Mouse (Mus musculus): ENCODE measurements around the gene Slc22a15. TPM values are rescaled to one million over a fixed set of nuclear protein-coding genes. Genes with fewer than 3 reads are reported as not detected.

Gene Slc22a15
- total RNA-seq, 1 experiment, result 0.76 TPM

- no peak for TF ChIP-seq CHD2 (IDR thresholded peaks at IDR 0.05; ENCODE audit: low read depth, low read length)
- TF ChIP-seq ZNF384 (IDR thresholded peaks at IDR 0.05; ENCODE audit: low read depth, low read length), result no peak
- TF ChIP-seq MAFK (IDR thresholded peaks at IDR 0.05; ENCODE audit: insufficient read depth, low read depth, low read length), result no peak
- TF ChIP-seq ZC3H11A (IDR thresholded peaks at IDR 0.05; ENCODE audit: borderline replicate concordance, low read depth, low read length), result no peak
- TF ChIP-seq HCFC1 (IDR thresholded peaks at IDR 0.05; ENCODE audit: borderline replicate concordance, insufficient read depth, low read length), result no peak
- H3K4me3 ChIP-seq (ENCODE audit: insufficient read depth in 1 of 2, low read depth in 1 of 2, low read length in 2 of 2, poor library complexity in 1 of 2, severe bottlenecking in 1 of 2), result no peak overlapping the region
- in situ Hi-C loops (cut with MboI; ENCODE audit: low sequenced_read_pairs in 2 of 2, unreplicated experiment in 2 of 2), result no loop called here
- no peaks in the 10 kb centered on the region for H3K9me3 ChIP-seq (ENCODE audit: control insufficient read depth, insufficient read depth, low read depth, low read length)
- no peaks in the 10 kb centered on the region for H3K4me1 ChIP-seq (ENCODE audit: control insufficient read depth in 2 of 2, insufficient read depth in 2 of 2, low read length in 2 of 2, poor library complexity in 1 of 2)
- DNase-seq (ENCODE audit: low read depth, low spot score), result no peak
- no peaks in the 10 kb centered on the region for H3K36me3 ChIP-seq (ENCODE audit: control insufficient read depth, insufficient read depth, low read length, poor library complexity, severe bottlenecking)
- no peak overlapping the region for H3K9ac ChIP-seq (ENCODE audit: insufficient read depth, low read depth, low read length, poor library complexity, severe bottlenecking)
- H3K27ac ChIP-seq (ENCODE audit: insufficient read depth, low read depth, low read length, poor library complexity, severe bottlenecking), result no peak overlapping the region
Measured at GRCm38 (mm10) chr3:101873061-101873675, 51.1 kb downstream of the Slc22a15 start.

- H3K36me3 ChIP-seq (ENCODE audit: control insufficient read depth, insufficient read depth, low read length, poor library complexity, severe bottlenecking), result no peaks in the 10 kb centered on the region
- no peaks in the 10 kb centered on the region for H3K9me3 ChIP-seq (ENCODE audit: control insufficient read depth, insufficient read depth, low read depth, low read length)
- H3K9ac ChIP-seq (ENCODE audit: insufficient read depth, low read depth, low read length, poor library complexity, severe bottlenecking), result no peak overlapping the region
- TF ChIP-seq HCFC1 (IDR thresholded peaks at IDR 0.05; ENCODE audit: borderline replicate concordance, insufficient read depth, low read length) (no peak), ZNF384 (IDR thresholded peaks at IDR 0.05; ENCODE audit: low read depth, low read length) (no peak), ZC3H11A (IDR thresholded peaks at IDR 0.05; ENCODE audit: borderline replicate concordance, low read depth, low read length) (no peak), CHD2 (IDR thresholded peaks at IDR 0.05; ENCODE audit: low read depth, low read length) (no peak), MAFK (IDR thresholded peaks at IDR 0.05; ENCODE audit: insufficient read depth, low read depth, low read length) (no peak)
- in situ Hi-C loops (cut with MboI; ENCODE audit: low sequenced_read_pairs in 2 of 2, unreplicated experiment in 2 of 2), result no loop called here
- H3K4me1 ChIP-seq (ENCODE audit: control insufficient read depth in 2 of 2, insufficient read depth in 2 of 2, low read length in 2 of 2, poor library complexity in 1 of 2), result no peaks in the 10 kb centered on the region
- H3K4me3 ChIP-seq (ENCODE audit: insufficient read depth in 1 of 2, low read depth in 1 of 2, low read length in 2 of 2, poor library complexity in 1 of 2, severe bottlenecking in 1 of 2), result no peak overlapping the region
- no peak overlapping the region; the same call in 1 of the 2 replicates for H3K27ac ChIP-seq (ENCODE audit: insufficient read depth, low read depth, low read length, poor library complexity, severe bottlenecking)
- no peak for DNase-seq (ENCODE audit: low read depth, low spot score)
Measured at GRCm38 (mm10) chr3:101871951-101872350, 52.3 kb downstream of the Slc22a15 start.

- no peak for DNase-seq (ENCODE audit: low read depth, low spot score)
- Histone ChIP-seq H3K9ac (ENCODE audit: insufficient read depth, low read depth, low read length, poor library complexity, severe bottlenecking) (no peak overlapping the region), H3K27ac (ENCODE audit: insufficient read depth, low read depth, low read length, poor library complexity, severe bottlenecking) (no peak overlapping the region), H3K4me1 (ENCODE audit: control insufficient read depth in 2 of 2, insufficient read depth in 2 of 2, low read length in 2 of 2, poor library complexity in 1 of 2) (no peaks in the 10 kb centered on the region), H3K36me3 (ENCODE audit: control insufficient read depth, insufficient read depth, low read length, poor library complexity, severe bottlenecking) (no peaks in the 10 kb centered on the region), H3K9me3 (ENCODE audit: control insufficient read depth, insufficient read depth, low read depth, low read length) (no peaks in the 10 kb centered on the region), H3K4me3 (ENCODE audit: insufficient read depth in 1 of 2, low read depth in 1 of 2, low read length in 2 of 2, poor library complexity in 1 of 2, severe bottlenecking in 1 of 2) (no peak overlapping the region)
- TF ChIP-seq CHD2 (IDR thresholded peaks at IDR 0.05; ENCODE audit: low read depth, low read length) (no peak), MAFK (IDR thresholded peaks at IDR 0.05; ENCODE audit: insufficient read depth, low read depth, low read length) (no peak), HCFC1 (IDR thresholded peaks at IDR 0.05; ENCODE audit: borderline replicate concordance, insufficient read depth, low read length) (no peak), ZNF384 (IDR thresholded peaks at IDR 0.05; ENCODE audit: low read depth, low read length) (no peak), ZC3H11A (IDR thresholded peaks at IDR 0.05; ENCODE audit: borderline replicate concordance, low read depth, low read length) (no peak)
- in situ Hi-C loops (cut with MboI; ENCODE audit: low sequenced_read_pairs in 2 of 2, unreplicated experiment in 2 of 2), result no loop called here
Measured at GRCm38 (mm10) chr3:101867001-101867421, 57.2 kb downstream of the Slc22a15 start.

DNA sequence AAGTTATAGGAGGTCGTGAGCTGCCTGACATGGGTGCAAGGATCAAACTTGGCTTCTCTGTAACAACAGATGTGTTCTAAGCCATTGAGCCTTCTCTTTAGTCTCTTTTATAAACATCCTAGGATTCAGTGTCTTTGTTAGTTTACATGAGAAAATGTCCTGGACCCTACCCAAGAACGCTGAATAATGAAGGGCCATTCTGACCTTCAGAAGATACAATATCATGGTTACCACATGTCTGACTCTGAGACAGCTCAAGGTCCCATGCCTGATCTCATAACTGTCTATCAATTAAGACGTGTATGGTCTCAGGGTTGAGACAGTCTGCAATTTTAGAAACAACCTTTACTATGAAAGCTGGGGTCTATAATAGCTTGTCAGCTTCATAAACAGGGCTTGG lies 62.4 kb downstream of the Slc22a15 start:
- Histone ChIP-seq H3K9ac (ENCODE audit: insufficient read depth, low read depth, low read length, poor library complexity, severe bottlenecking) (no peak overlapping the region), H3K36me3 (ENCODE audit: control insufficient read depth, insufficient read depth, low read length, poor library complexity, severe bottlenecking) (no peaks in the 10 kb centered on the region), H3K4me1 (ENCODE audit: control insufficient read depth in 2 of 2, insufficient read depth in 2 of 2, low read length in 2 of 2, poor library complexity in 1 of 2) (no peaks in the 10 kb centered on the region), H3K9me3 (ENCODE audit: control insufficient read depth, insufficient read depth, low read depth, low read length) (no peaks in the 10 kb centered on the region), H3K4me3 (ENCODE audit: insufficient read depth in 1 of 2, low read depth in 1 of 2, low read length in 2 of 2, poor library complexity in 1 of 2, severe bottlenecking in 1 of 2) (no peak overlapping the region), H3K27ac (ENCODE audit: insufficient read depth, low read depth, low read length, poor library complexity, severe bottlenecking) (no peak overlapping the region)
- in situ Hi-C loops (cut with MboI; ENCODE audit: low sequenced_read_pairs in 2 of 2, unreplicated experiment in 2 of 2), result no loop called here
- DNase-seq (ENCODE audit: low read depth, low spot score), result no peak
- TF ChIP-seq MAFK (IDR thresholded peaks at IDR 0.05; ENCODE audit: insufficient read depth, low read depth, low read length) (no peak), ZNF384 (IDR thresholded peaks at IDR 0.05; ENCODE audit: low read depth, low read length) (no peak), HCFC1 (IDR thresholded peaks at IDR 0.05; ENCODE audit: borderline replicate concordance, insufficient read depth, low read length) (no peak), ZC3H11A (IDR thresholded peaks at IDR 0.05; ENCODE audit: borderline replicate concordance, low read depth, low read length) (no peak), CHD2 (IDR thresholded peaks at IDR 0.05; ENCODE audit: low read depth, low read length) (no peak)
